Mouse (Mus musculus): ENCODE results near the gene Magi1. TPM values are rescaled to one million over a fixed set of nuclear protein-coding genes. Genes with fewer than 3 reads are reported as not detected.
A peak's percentile ranks its signal among the peaks of the same experiment; 100 is the strongest.

Magi1 gene
- total RNA-seq, 2 experiments from 2014 or later = 14.3 to 16.6 TPM

DNA sequence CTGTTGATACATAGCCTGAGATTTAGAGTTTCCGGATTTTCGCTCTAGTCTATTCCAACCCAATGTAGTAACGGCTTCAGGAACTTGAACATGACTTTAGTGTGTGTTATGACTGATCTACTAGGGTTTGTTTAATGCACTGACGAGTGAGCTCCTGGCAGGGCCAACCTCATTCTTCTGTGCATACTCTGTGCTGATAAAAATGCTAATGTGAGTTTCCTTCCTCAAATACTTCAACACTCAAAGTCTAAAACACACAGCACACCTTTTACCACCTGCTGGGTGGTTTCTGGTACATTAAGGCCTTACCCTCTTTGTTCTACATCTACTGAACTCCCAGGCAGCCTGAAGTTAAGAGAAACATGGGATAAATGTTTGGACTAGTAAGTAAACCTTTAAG is 157.0 kb downstream of the Magi1 start:
- no peak for DNase-seq
- intact Hi-C loops (cut with DNase I) = no loop called here

DNA sequence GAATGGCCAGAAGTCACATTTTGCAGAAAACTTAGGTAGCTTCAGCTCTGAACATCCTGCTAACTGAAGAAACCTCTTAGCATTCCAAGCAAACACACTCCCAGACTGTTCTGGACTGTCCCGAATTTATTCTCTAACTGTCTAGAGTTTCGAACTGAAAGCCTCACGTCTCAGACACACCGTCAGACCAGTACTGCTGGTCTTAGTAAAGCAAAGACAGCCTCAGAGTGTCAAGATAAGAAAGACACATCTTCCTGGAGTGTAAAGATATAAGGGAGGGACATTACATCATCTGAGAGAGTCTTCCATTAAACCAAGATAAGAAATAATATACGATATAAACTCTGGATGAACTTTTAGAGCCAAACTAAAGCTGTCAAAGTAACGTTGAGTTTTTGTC is 158.6 kb downstream of the Magi1 start:
- intact Hi-C loops (cut with DNase I) = no loop called here
- DNase-seq = no peak

DNA sequence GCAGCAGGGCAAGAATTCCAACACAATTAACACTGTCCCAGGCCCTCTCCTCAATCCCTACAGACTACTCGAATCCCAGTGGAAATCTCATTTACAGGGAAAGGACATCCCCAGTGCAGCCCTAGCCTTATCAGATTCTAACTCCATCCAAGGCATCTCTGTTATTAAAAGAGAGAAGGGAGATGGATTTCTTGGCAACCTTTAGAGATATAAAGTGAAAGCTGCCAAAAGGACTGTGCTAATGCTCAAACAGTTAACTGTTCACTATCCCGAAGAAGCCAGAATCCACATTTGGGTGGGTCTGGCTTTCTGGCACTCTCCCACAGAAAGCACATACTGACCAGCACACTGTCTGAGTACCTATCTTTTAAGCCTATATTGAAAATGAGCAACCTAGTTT is 159.4 kb downstream of the Magi1 start:
- DNase-seq = no peak
- intact Hi-C loops (cut with DNase I) = loop anchor here (5.0 kb wide), 1 partner anchor 42 kb away; no protein-coding TSS in a partner anchor

DNA sequence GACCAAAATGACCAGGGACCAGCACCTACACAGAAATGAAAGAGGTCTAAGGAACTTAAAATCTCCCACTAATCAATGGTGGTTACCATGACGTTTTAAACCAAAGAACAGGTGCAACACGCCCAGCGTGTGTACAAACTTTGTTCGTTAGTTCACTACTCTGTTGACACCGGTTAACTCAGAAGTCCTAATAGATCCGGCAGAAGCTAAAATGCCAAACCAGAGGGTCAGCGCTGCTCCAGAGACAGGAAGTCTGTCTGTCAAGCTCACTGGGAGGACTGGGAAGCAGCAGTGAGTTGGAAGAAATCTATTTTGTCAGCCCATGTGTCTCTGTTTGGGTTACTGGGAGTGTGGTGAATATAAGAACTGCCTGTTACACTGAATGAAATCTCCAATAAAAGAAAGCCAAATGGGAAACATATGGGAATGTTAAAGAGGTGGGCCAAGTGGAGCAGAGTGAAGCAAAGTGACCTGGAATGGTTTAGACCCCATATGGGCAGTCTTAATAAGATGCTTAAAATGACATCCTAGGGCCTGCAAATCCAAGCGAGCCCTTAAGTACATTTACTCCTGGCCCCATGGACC is 161.1 kb downstream of the Magi1 start:
- intact Hi-C loops (cut with DNase I) = loop anchor here (5.0 kb wide), 1 partner anchor 40 kb away; no protein-coding TSS in a partner anchor
- DNase-seq = no peak

DNA sequence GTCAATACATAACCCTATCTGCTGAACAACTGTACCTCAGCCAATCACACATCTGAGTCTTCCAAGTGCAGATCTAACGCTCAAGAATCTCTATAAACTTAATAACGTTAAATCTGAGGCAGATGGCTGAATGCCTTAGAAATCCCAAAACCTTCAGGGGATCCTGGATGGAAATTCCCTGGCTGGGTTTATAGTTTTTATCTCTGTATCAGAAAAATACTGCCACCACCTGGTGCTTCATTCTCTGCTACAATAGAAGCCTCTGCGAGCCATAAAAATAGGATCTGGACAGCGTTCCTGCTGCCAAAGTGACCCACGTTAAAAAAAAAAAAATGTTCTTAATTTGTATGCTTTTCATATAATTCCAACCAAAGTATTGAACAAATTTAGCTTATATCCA is 162.2 kb downstream of the Magi1 start:
- no peak for DNase-seq
- intact Hi-C loops (cut with DNase I) = loop anchor here (5.0 kb wide), 1 partner anchor 39 kb away; no protein-coding TSS in a partner anchor

DNA sequence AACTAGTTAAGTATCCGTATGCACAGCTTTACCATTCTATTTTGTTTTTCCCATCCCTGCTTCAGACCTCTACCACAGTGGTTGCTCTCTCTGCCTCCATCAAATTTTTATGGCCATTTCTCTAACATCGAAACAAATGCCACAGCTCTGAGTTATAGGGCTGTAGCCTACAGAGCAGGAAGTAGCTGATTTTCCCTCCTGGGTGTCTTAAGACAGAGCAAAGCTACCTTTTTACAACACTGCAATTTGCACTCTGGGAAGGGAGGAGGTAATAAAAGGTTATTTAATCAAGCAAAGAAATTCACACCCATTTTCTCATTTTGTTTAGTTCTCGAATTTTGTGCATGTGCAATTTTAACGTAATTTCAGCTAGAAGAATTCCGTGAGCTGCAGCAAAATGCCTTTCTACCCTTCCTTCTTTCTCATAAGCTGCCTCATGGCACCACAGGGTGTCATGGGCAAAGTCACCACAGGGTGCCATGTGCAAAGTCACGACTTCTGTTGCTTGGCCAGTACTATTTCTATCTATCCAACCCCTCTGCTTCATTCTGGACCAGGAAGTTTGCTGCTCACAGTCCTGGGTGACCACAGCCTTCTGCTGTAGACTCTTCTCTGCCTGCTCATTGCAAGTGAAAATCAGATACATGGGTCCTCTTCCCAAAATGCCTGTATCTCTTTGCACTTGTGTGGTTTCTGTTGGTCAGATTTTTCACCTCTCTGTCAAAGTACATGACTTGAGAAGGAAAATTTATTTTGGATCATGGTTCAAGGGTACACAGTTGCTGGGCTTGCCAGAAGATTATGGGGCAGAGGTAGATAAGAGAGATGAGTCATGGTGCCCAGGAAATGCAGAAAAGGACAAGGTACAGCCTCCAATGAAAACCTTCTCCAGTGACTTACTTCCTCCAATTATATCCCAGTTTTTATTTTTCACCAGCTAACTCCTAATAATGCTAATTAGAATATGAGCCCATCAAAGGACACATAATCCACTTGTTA is 167.0 kb downstream of the Magi1 start:
- DNase-seq = no peak
- intact Hi-C loops (cut with DNase I) = no loop called here

DNA sequence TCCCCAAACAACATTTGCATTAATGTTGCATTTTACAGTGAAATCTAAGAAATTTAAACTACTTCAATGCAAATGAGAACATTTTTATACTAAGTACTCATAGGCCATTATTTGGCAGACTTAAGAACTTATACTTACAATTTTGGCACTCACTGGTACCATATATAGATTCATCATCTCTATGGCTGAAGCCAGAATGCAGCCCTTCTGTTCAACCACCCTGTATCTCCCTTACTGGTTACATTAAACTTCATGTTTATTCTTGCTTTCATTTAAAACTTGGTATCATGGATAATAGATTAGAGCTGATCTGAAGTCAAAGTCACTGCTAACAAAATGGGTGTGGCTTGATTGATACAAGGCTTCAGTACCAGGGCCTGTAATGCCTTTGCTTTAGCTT is 171.9 kb downstream of the Magi1 start:
- DNase-seq = no peak
- intact Hi-C loops (cut with DNase I) = no loop called here

DNA sequence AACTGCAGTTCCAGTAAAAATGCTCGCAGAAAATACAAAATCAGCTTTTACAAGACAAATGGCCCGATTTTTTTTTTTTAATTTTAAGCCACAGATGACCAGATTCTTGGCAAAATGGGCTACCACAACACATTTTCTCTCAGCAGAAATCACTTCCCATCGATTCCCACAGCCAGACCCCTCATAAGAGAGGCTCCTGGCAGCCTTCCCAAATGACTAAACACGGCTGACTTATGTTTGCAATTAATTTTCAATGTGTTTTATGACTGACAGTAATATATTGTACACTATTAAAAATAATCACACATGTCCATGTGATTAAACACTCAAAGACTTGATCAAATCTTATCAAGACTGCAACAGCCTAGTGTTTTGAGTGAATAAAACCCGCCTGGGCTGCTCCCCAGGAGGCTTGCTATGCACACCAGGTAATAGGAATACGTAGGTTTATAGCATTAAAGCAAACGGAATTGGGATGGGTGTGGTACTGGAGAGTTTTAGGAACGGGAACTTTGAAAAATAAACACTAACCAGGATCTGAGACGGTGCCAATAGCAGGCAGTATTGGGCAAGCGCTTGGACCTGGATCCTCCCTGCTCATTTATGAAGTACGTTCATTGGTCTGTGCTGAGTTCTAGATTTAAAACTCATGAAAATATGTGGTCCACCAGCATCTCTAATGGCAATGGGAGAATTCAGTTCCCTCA is 176.2 kb downstream of the Magi1 start:
- no peak for DNase-seq

DNA sequence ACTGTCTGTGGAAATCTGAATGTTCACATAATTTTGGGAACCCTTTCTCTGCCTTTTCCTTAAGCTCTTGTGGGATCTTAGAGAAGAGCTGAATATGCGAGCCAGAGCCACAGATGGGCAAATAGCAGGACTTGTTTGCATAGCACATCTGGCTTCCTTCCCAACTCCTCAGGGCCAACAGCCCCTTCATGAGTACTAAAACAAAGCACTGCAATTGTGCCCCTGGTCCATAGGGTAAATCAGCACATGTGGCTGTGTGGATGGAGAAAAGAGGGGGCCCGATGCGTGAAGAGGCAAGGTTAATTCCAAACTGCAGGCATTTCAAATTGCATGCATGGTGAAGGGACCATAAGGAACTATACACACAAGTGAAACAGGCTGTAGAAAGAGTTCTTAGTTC is 180.1 kb downstream of the Magi1 start:
- intact Hi-C loops (cut with DNase I) = no loop called here
- DNase-seq = no peak

More for the DNA sequence above, 176.2 kb downstream of the Magi1 start:
- intact Hi-C loops (cut with DNase I) = no loop called here

DNA sequence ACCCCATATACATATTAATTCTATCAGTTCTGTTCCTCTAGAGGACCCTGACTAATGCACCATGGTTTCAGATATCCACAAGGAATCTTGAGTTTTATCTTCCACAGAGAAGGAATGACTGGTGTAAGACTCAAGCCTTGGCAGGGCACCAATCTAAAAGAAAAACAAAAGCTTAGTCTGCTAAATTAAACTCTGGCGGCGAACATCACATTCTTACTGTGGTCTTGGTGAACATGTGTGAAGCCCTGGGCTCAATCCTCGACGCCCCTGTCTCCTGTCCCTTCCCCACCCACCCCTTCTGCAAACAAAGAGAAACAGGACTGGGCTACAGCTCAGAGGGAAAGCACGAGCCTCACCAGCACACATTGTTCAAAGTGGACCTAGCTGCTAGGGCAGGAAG is 182.5 kb downstream of the Magi1 start:
- intact Hi-C loops (cut with DNase I) = no loop called here
- DNase-seq = no peak

DNA sequence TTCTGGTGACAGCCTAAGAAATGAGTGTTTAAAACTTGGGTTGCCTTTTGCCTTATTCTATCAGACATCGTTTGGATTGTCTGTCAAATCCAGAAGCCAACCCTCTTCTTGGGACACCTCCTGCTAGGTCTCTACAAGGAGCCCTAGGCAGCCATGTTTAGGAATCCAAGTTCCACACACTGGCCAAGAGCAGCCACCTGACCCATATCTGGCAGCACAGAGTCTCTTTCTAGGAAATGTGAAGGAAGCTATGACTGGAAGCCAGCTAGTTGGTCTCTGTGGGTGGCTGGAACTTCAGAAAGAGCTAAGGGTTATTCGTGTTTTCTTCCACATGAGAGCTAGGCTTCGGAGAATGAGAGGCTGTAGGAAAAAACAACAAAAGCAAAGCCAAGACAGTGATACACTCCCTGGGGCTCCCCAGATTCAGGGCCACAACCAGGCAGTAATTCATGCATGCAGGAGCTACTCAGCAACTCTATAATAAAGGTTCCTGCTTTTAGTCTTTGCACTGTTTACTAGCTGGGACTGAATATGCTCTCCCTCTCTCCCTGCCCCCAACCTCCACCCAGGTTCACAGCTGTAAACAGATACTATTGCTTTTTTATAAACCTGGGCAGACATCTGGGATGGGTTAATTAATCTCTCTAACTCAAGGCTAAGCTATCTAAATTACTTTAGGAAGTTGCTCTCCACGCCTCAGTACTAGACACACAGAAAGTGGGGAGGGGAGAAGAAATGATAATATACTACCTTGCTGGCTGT is 188.6 kb downstream of the Magi1 start:
- no peak for DNase-seq
- intact Hi-C loops (cut with DNase I) = no loop called here

DNA sequence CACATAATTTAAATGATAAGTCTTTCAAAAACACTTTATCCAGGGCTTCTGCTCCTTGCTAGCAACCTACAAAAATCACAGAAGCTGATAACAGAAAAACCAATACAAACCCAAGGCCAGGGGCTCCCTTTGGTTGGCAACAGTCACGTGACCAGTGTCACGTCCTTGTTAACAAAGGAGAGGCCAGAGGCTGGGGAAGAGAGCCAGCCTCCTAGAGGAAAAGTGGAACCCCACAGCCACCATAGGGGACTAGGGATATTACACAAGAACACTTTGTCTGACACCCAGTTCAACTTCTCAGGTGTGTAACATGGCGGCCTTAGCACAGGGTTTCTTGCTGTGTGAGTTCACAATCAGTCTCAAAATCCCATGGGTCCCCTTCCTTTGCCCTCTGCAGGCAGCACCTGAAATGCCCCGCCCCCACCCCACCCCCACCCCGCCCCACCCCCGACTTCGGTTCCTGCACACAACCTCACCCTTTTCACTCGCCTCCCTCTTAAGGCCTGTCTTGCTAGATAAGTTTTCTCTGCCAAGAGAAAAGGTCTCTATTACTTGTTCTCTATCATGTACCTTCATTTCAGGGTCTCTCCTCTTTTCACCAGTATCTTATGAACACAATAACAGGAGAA is 190.6 kb downstream of the Magi1 start:
- intact Hi-C loops (cut with DNase I) = no loop called here
- no peak for DNase-seq

DNA sequence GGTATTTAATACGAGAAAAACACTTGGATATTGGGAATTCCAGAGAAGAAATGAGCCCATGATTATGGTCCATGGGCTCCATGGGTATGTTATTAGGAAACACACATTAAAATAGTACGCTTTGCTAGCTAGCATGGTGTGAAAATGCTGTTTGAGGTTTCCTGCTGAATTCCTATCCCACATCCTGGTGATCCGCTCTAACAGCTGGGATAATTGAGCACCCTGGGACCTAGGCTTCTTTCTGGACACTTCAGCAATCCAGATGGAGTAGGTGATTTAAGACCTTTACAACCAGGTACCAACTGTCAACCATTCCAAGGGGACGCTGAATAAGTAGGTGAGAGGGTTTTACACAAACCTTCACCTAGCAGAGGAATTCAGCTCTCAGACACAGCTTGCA is 191.2 kb downstream of the Magi1 start:
- intact Hi-C loops (cut with DNase I) = no loop called here
- DNase-seq = no peak

DNA sequence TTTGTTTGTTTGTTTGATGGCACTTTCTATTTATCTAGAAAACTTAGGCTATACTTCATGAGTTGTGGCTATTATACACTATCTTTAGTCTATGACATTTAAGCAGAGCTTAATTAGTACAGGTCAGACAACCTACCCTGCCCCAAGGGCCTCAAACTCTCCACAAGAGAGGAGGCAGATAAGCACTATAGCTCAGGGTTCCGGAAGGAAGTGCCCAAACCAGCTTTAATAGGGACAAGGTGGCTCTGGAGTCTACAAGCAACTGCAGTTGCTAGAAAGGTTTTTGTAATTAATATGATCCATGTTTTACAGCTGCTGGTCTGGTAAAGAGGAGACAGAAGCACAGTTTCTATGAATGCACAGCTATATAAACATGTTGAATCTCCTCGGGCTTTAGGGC is 196.9 kb downstream of the Magi1 start:
- intact Hi-C loops (cut with DNase I) = no loop called here
- DNase-seq = no peak

DNA sequence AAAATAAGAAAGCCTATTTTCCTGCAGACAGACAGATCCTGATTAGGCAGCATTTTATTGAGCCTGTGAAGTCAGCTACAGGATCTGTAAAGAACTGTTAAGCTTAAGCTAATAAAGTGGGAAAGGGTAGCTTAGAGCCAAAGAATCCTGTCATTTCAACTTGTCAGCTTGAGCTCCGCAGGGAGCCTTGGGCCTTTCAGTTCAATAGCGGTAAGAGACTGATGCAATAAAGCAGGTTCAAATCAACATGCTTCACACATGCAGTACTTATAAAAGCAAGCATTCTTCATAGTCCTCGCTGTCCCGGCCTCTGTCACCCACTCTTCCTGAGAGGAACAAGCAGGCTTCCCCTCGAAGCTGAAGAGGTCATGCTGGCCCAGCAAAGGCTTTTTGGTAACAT is 199.0 kb downstream of the Magi1 start:
- intact Hi-C loops (cut with DNase I) = loop anchor here (5.0 kb wide), 2 partner anchors 38 to 198 kb away; partner anchors contain the start of gene Magi1
- DNase-seq = no peak

DNA sequence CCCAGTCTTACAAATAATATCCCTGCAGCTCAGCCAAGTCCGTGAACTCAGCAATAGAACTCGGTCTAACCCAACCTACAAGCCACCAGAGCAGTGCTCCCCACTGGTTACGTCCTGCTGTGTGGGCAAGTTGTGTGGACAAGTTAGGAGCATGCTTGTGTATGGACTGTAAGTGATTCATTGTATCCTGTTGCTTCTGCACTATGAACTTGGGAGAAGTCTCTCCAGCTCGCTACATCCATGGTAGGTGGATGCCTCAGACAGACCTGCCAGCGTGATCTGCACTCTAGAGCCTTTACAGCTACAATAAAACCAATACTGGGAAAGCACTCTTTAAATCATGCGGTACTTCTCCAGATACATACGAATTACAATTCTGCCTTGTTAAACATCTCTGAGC is 200.3 kb downstream of the Magi1 start:
- intact Hi-C loops (cut with DNase I) = loop anchor here (5.0 kb wide), 2 partner anchors 39 to 199 kb away; partner anchors contain the start of gene Magi1
- no peak for DNase-seq

DNA sequence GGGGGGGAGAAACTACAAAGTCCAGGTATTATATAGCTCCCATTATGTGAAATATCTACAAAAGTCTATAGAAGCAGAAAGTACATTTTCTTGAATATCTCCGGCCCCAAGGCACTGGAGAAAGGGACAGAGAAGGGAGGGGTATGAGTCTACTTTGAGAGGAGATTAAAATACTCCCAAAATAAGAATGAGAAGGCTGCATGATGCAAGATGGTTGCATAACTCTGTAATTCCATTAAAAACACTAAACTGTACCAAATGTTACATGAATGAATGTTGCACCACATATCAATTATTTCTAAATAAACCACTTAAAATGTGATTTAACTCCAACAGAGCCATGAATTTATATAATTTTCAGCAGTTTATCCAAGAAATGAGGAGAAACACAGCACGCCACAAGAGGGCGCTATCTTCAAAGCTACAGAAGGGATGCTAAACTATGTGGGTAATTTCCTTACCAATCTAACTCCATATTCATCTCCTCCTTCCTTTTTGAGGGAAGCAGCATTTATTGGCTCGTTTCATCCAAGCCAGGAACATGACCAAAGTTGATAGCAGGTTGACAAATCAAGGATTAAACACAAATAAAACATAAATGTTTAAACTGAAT is 202.7 kb downstream of the Magi1 start:
- DNase-seq = peak; percentile 67 to 77
- intact Hi-C loops (cut with DNase I) = loop anchor here (1.0 to 5.0 kb wide), 7 partner anchors 41 to 383 kb away; partner anchors contain the start of gene Magi1

DNA sequence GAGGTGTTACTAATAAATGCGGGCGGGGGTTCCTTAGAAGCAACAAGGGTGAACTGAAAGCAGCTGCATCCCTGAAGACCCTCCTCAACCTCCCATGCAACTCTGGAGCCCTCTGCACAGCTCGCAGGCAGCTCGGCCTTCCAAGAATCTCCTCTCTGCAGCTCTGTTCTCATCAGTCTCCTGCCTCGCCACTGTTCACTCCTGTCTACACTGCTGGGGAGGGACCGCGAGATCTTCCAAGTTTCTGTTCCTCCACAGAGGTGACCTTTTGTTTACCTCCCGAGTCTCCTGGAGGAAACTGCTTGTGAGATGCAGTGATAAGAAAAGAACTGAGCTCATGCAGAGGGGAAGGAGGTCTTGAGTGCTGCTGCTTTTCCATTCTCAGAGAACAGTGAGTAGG is 204.8 kb downstream of the Magi1 start:
- intact Hi-C loops (cut with DNase I) = no loop called here
- DNase-seq = no peak

DNA sequence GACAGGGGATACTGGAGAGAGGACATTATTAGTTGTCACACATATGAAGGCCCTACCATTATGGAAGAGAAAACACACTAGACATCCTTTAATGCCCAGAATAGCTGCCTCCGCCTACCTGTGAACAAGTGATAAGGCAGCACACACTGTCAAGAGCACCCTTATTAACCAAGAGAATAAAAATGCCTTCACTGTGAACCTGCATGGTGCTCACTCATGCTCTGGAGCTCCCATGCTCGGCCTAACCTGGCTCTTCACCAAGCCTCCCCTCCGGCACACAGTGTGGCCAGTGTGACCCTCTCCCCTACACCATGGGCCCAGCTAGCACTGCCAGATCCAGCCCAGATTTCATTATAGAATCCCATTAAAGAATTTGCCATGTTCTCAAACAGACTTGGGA is 206.7 kb downstream of the Magi1 start:
- DNase-seq = no peak
- intact Hi-C loops (cut with DNase I) = no loop called here
